Mouse (Mus musculus) kidney, postnatal 0 days (tissue): ENCODE measurements around the gene Nphs1. TPM values are rescaled to one million over a fixed set of nuclear protein-coding genes. Genes with fewer than 3 reads are reported as not detected.

Experiments used
- ATAC-seq: fragments of 200-750 bp; cut with Nextera tagmentation; replicated peaks from 2 replicates; pipeline ENCODE4 v1.8.0; 2017; ENCODE audit warnings: low read depth, moderate number of reproducible peaks, moderate TSS enrichment, moderate library complexity; ENCODE audit not compliant: low FRiP score
- DNase-seq: peaks from one replicate; pipeline ENCODE4 v3.0.0-alpha.2; 2016; ENCODE audit warnings: low spot score
- H3K27ac ChIP-seq: fragments of 300-500 bp; sonication (generic); 2 replicates; pipeline ENCODE4 v1.5.1; 2014; ENCODE audit warnings: mild to moderate bottlenecking
- H3K27me3 ChIP-seq: fragments of 300-500 bp; sonication (generic); 2 replicates; pipeline ENCODE4 v1.6.1; 2014; ENCODE audit warnings: low read length, mixed read lengths; ENCODE audit not compliant: insufficient read depth
- H3K36me3 ChIP-seq: fragments of 300-500 bp; sonication (generic); 2 replicates; pipeline ENCODE4 v1.6.1; 2014; ENCODE audit warnings: low read length, mixed read lengths; ENCODE audit not compliant: insufficient read depth
- H3K4me1 ChIP-seq: fragments of 300-500 bp; sonication (generic); replicated peaks from 2 replicates; pipeline ENCODE4 v1.6.1; 2014; ENCODE audit warnings: antibody characterized with exemption, low read length, mixed read lengths; ENCODE audit not compliant: insufficient read depth
- H3K4me2 ChIP-seq: fragments of 300-500 bp; sonication (generic); 2 replicates; pipeline ENCODE4 v1.6.1; 2014; ENCODE audit warnings: mild to moderate bottlenecking, low read length, moderate library complexity, mixed read lengths
- H3K4me3 ChIP-seq: fragments of 300-500 bp; sonication (generic); replicated peaks from 2 replicates; pipeline ENCODE4 v1.5.1; 2014; ENCODE audit warnings: low read depth, low read length
- H3K9ac ChIP-seq: fragments of 300-500 bp; sonication (generic); 2 replicates; pipeline ENCODE4 v1.6.1; 2014; ENCODE audit warnings: low read depth, low read length
- H3K9me3 ChIP-seq: fragments of 300-500 bp; sonication (generic); replicated peaks from 2 replicates; pipeline ENCODE4 v1.6.1; 2016; ENCODE audit warnings: low read length, inconsistent platforms, mixed read lengths
- CTCF ChIP-seq: IDR thresholded peaks from 2 replicates; pipeline ENCODE4 v1.5.1; 2016; ENCODE audit warnings: antibody characterized with exemption, low read depth, mild to moderate bottlenecking, moderate library complexity
- WGBS: fragments of 180-500 bp; shearing (Covaris S2); extraction: QIAGEN DNeasy Blood & Tissue Kit; methylation state at CpG from one replicate; pipeline ENCODE4 v1.1.7; 2014; 5-methylcytosine and 5-hydroxymethylcytosine counted together
- polyA plus RNA-seq: library from polyadenylated mRNA; unstranded; fragments of >200 nt; fragmentation: Nextera tagmentation; extraction: Ambion mirVana; gene quantifications from 2 replicates; pipeline ENCODE4 v1.2.1, GENCODE M21; 2015

The Nphs1 gene
- polyA plus RNA-seq, 1 experiment from 2014 or later = 3.8 TPM

DNA sequence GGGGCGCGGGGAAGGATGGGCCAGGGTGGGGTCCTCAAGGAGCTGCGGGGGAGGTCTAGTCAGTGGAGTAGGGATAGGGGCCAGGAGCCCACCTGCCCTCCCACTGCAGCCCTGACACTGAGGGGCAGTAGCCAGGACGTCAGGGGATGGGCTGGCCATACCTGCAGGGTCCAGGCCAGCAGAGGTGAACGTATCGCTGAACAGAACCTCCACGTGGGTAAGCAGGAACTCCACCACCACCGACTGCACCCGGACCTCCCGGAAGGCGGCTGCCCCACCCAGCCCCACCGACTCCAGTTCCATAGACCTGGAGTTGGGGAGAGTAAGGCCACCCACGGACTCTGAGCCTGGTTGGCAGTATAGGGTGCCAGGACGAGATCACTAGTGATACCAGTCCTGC is 68.9 kb downstream of the Nphs1 start:
- no peak overlapping the region for H3K27ac ChIP-seq
- H3K4me1 ChIP-seq = peaks cover 15% of the 10 kb centered on the region; the same call in 1 of the 2 replicates
- peaks cover 36% of the 10 kb centered on the region for H3K36me3 ChIP-seq
- H3K9ac ChIP-seq = peak overlapping the region; percentile 46; the same call in 1 of the 2 replicates
- no peak overlapping the region; the same call in 1 of the 2 replicates for H3K4me2 ChIP-seq
- ATAC-seq (peak; percentile 19; the same call in 1 of the 2 replicates), DNase-seq (no peak)
- no peaks in the 10 kb centered on the region for H3K27me3 ChIP-seq
- H3K4me3 ChIP-seq = no peak overlapping the region
- no peaks in the 10 kb centered on the region for H3K9me3 ChIP-seq
- TF ChIP-seq CTCF = no peak
- WGBS = 67% methylated on average over 14 of the region's 14 CpGs

DNA sequence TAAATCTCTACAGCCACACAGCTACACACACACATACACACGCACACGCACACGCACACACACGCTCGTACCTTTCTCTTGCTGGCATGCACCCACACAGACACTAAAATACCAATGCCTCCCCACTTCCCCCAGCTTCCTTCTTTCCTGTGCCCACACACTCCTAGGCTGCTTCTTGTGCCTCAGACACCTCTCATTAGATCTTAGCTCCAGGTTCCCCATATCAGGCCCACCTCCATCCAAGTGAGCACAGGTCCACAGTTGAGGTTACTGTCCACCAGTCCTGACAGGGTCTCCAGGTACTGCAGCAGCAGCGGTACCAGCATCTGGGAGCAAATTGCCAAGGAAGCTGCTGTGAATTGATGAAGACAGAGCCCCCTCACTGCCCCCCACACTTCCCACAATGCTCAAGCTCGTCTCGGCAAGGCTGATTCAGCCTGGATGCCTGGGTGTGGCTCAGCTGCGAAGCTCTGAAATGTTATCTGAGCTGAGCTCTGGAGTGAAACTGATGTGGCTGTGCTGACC is 73.2 kb downstream of the Nphs1 start:
- H3K36me3 ChIP-seq = peaks cover 21% of the 10 kb centered on the region; the same call in 1 of the 2 replicates
- TF ChIP-seq CTCF = no peak

DNA sequence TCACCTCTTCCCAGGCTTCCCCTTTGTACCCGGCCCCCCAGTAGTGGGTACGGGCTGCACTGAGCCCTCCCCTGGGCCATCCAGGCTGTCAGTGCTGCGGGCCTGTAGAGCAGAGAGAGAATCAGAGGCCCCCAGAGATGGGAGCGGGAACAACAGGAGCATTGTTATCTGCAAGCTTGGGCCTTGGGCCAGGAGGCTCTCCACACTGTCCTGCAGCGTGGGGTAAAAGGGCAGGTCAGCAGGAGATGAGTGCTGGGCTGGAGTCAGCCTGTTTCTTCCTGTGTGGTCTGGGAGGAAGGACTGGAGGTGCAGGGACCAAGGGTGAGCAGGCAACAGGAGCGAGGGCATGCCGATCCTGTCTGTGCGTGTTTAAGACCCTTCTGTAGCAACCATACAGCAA is 74.8 kb downstream of the Nphs1 start:
- peak; percentile 45; the same call in 1 of the 2 replicates for ATAC-seq
- no peak overlapping the region for H3K4me2 ChIP-seq
- no peak overlapping the region for H3K9ac ChIP-seq
- TF ChIP-seq CTCF = no peak
- no peaks in the 10 kb centered on the region for H3K9me3 ChIP-seq
- no peaks in the 10 kb centered on the region for H3K27me3 ChIP-seq
- peaks cover 7% of the 10 kb centered on the region; the same call in 1 of the 2 replicates for H3K4me1 ChIP-seq
- H3K36me3 ChIP-seq = peaks cover 19% of the 10 kb centered on the region; the same call in 1 of the 2 replicates
- H3K4me3 ChIP-seq = no peak overlapping the region
- 32% methylated on average over 8 of the region's 8 CpGs for WGBS
- H3K27ac ChIP-seq = no peak overlapping the region
- DNase-seq = peak; percentile 41

More for the DNA sequence above, 73.2 kb downstream of the Nphs1 start:
- Histone ChIP-seq H3K4me1 (peaks cover 13% of the 10 kb centered on the region; the same call in 1 of the 2 replicates), H3K4me3 (no peak overlapping the region), H3K9me3 (no peaks in the 10 kb centered on the region), H3K9ac (no peak overlapping the region), H3K4me2 (no peak overlapping the region), H3K27ac (no peak overlapping the region), H3K27me3 (no peaks in the 10 kb centered on the region)
- 79% methylated on average over 9 of the region's 9 CpGs for WGBS
- DNase-seq = no peak
- no peak for ATAC-seq

DNA sequence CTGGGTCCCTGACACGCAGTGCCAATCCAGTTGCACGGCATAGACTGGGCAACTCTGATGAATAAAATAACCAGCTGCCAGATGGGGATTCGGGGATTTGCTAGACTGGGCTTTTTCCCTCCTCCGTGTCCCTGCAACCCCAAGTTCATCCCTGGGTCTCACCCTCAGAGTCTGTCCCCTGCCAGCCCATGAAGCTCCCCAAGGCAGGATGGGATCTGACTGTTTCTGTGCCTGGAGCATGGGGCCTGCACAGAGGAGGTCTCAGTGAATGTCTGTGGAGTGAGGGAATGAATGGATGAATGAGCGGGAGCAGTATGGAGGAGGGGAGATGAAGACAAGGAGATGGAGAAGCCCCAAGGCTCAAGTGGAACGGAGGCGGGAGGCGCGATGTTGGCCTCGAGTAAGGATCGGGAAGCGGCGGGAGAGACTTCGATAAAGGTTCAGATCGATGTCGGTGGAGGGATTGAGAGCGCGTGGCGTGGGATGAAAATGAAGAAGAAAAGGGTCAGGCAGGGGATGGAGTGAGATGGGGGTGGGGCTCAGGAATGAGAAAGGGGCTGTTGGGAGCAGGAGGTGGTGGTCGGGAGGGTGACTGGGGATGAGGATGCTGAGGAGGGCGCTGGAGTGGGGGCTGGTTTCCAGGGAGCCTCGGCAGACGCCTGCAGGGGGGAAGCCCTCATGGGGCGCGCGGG is 76.0 kb downstream of the Nphs1 start:
- Histone ChIP-seq H3K27me3 (no peaks in the 10 kb centered on the region), H3K4me2 (peak overlapping the region; percentile 94), H3K36me3 (peaks cover 9% of the 10 kb centered on the region; the same call in 1 of the 2 replicates), H3K4me1 (peaks cover 7% of the 10 kb centered on the region; the same call in 1 of the 2 replicates), H3K9me3 (no peaks in the 10 kb centered on the region), H3K4me3 (peak overlapping the region; percentile 74), H3K27ac (0 out of 2 replicates have a peak overlapping the region, but pooled peaks have one; percentile 22), H3K9ac (peak overlapping the region; percentile 71)
- no peak for TF ChIP-seq CTCF
- DNase-seq (peak; percentile 20), ATAC-seq (no peak)
- WGBS = 8% methylated on average over 25 of the region's 26 CpGs

DNA sequence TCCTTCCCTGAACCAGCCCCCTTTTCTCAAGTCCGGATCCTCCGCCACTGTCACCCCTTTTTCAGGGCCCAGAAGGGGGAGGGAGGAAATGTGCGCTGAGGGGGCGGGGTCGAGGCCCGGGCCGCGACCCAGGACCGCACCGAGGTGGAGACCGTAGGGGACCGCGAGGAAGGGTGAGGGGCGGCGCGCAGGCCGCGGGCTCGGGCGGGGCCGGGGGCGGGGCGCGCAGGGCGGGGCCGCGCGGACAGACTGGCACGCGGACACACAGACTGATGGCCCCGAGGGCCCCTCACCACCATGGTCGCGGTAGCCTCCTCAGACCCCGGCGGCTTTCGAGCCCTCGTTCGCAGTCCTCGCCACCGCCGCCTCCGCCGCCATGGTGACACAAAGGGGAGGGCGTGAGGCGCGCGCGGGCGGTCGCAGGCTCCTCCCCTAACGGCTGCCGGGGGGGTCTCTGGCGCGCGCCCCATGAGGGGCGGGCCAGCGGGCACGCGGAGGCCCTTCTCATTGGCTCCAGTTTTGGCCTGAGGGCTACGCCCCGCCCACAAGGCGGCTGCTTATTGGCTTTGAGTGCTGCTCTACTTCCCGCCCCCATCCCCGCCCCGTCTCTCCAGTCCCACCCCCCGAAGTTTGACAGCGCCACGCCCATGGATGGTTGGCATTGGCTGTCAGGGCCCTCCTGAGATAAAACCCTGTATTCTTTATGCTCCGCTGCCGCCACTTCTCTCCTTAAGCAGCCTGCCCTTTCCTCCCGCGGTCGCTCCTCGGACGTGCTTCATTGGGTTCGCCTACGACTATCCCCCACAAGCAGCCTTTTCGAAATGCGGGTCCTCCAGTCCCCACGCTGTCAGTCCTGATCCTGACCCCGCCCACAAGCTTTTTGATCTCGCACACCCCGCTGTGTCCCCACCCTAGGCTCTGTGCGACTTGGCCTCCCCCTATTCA is 76.8 kb downstream of the Nphs1 start, which contains the start of gene Arhgap33:
Arhgap33 (minus strand) TSS at position 428 of the 945 bp plus-strand sequence.
- Histone ChIP-seq H3K9ac (peak within 1 kb of the TSS; percentile 71), H3K9me3 (no peaks in the 10 kb centered on the region), H3K27me3 (no peaks in the 10 kb centered on the region), H3K4me2 (peak within 1 kb of the TSS; percentile 94), H3K4me1 (peaks cover 7% of the 10 kb centered on the region; the same call in 1 of the 2 replicates), H3K36me3 (peaks cover 2% of the 10 kb centered on the region; the same call in 1 of the 2 replicates), H3K27ac (0 out of 2 replicates have a peak within 1 kb of the TSS, but pooled peaks have one; percentile 22), H3K4me3 (peak within 1 kb of the TSS; percentile 74)
- DNase-seq (peak; percentile 97), ATAC-seq (peak; percentile 92)
- under 1% methylated on average over 46 of the region's 84 CpGs for WGBS
- TF ChIP-seq CTCF = no peak

Other genes starting within 250 kb of the Nphs1 start
- gene Polr2i, start 226.4 kb upstream of the Nphs1 start, polyA plus RNA-seq = 148 and 157 TPM in 2 replicates
- 176 and 179 TPM in 2 replicates for gene Tbcb, start 226.0 kb upstream of the Nphs1 start, polyA plus RNA-seq
- gene Ovol3, start 222.6 kb upstream of the Nphs1 start, polyA plus RNA-seq = not detected in 2 replicates
- 0.11 and 0.27 TPM in 2 replicates for gene Thap8, start 178.2 kb upstream of the Nphs1 start, polyA plus RNA-seq
- gene Wdr62, start 177.9 kb upstream of the Nphs1 start, polyA plus RNA-seq = 2.7 and 3.4 TPM in 2 replicates
- 22.7 and 23.3 TPM in 2 replicates for gene Clip3, start 166.6 kb upstream of the Nphs1 start, polyA plus RNA-seq
- 95.3 and 101 TPM in 2 replicates for gene Alkbh6, start 149.6 kb upstream of the Nphs1 start, polyA plus RNA-seq
- gene Syne4, start 143.5 kb upstream of the Nphs1 start, polyA plus RNA-seq = 79.0 and 88.4 TPM in 2 replicates
- gene E130208F15Rik, start 136.6 kb upstream of the Nphs1 start, polyA plus RNA-seq = not detected in 2 replicates
- 32.0 and 35.1 TPM in 2 replicates for gene Sdhaf1, start 134.4 kb upstream of the Nphs1 start, polyA plus RNA-seq
- gene Lrfn3, start 95.5 kb upstream of the Nphs1 start, polyA plus RNA-seq = 9.3 and 9.5 TPM in 2 replicates
- gene Tyrobp, start 44.6 kb upstream of the Nphs1 start, polyA plus RNA-seq = 41.9 and 47.3 TPM in 2 replicates
- gene Hcst, start 38.5 kb upstream of the Nphs1 start, polyA plus RNA-seq = 2.1 and 3.4 TPM in 2 replicates
- gene Nfkbid, start 36.6 kb upstream of the Nphs1 start, polyA plus RNA-seq = 1.1 and 1.2 TPM in 2 replicates
- 24.1 and 25.4 TPM in 2 replicates for gene Aplp1, start 12.8 kb upstream of the Nphs1 start, polyA plus RNA-seq
- 0.65 and 1.5 TPM in 2 replicates for gene Kirrel2, start 625 bp upstream of the Nphs1 start, polyA plus RNA-seq
- 22.9 and 34.1 TPM in 2 replicates for gene Prodh2, start 35.3 kb downstream of the Nphs1 start, polyA plus RNA-seq
- 4.2 TPM in 2 replicates for gene Arhgap33, start 76.7 kb downstream of the Nphs1 start, polyA plus RNA-seq
- 15.8 and 17.7 TPM in 2 replicates for gene Hspb6, start 93.9 kb downstream of the Nphs1 start, polyA plus RNA-seq
- 5.2 and 5.6 TPM in 2 replicates for gene Proser3, start 94.0 kb downstream of the Nphs1 start, polyA plus RNA-seq
- gene Lin37, start 101.5 kb downstream of the Nphs1 start, polyA plus RNA-seq = 37.6 and 40.8 TPM in 2 replicates
- 100 and 102 TPM in 2 replicates for gene U2af1l4, start 105.0 kb downstream of the Nphs1 start, polyA plus RNA-seq
- gene Gm49396, start 105.0 kb downstream of the Nphs1 start, polyA plus RNA-seq = 5.0 and 7.7 TPM in 2 replicates
- 190 TPM in 2 replicates for gene Psenen, start 105.3 kb downstream of the Nphs1 start, polyA plus RNA-seq
- 2.4 and 2.5 TPM in 2 replicates for gene Igflr1, start 107.1 kb downstream of the Nphs1 start, polyA plus RNA-seq
- gene Kmt2b, start 130.4 kb downstream of the Nphs1 start, polyA plus RNA-seq = 4.9 and 5.9 TPM in 2 replicates
- 0.92 and 1.6 TPM in 2 replicates for gene Zbtb32, start 140.6 kb downstream of the Nphs1 start, polyA plus RNA-seq
- gene Upk1a, start 154.5 kb downstream of the Nphs1 start, polyA plus RNA-seq = 35.5 and 48.6 TPM in 2 replicates
- gene Cox6b1, start 167.8 kb downstream of the Nphs1 start, polyA plus RNA-seq = 1,603 and 1,723 TPM in 2 replicates
- not detected in 2 replicates for gene Etv2, start 177.5 kb downstream of the Nphs1 start, polyA plus RNA-seq
- 110 and 112 TPM in 2 replicates for gene Rbm42, start 192.0 kb downstream of the Nphs1 start, polyA plus RNA-seq
- gene Haus5, start 206.7 kb downstream of the Nphs1 start, polyA plus RNA-seq = 25.2 and 28.8 TPM in 2 replicates
- not detected in 2 replicates for gene Pmis2, start 213.3 kb downstream of the Nphs1 start, polyA plus RNA-seq
- gene 2200002J24Rik, start 240.6 kb downstream of the Nphs1 start, polyA plus RNA-seq = 2.0 and 2.5 TPM in 2 replicates